Mouse (Mus musculus): ENCODE results near the gene Mrpl20. TPM values are rescaled to one million over a fixed set of nuclear protein-coding genes. Genes with fewer than 3 reads are reported as not detected.
A peak's percentile ranks its signal among the peaks of the same experiment; 100 is the strongest.

The Mrpl20 gene
- polyA plus RNA-seq, 1 experiment from 2014 or later: 195 TPM

- WGBS: 43% methylated on average over 8 of the region's 8 CpGs
- Histone ChIP-seq H3K4me3 (replicated peaks) (no peak overlapping the region), H3K27me3 (replicated peaks) (no peaks in the 10 kb centered on the region), H3K27ac (peak overlapping the region; percentile 96), H3K9me3 (no peaks in the 10 kb centered on the region), H3K4me1 (peaks cover 48% of the 10 kb centered on the region), H3K36me3 (0 out of 2 replicates have a peak, but pooled peaks cover 3% of the 10 kb centered on the region), H3K9ac (no peak overlapping the region), H3K4me2 (peak overlapping the region; percentile 88)
- ATAC-seq (ENCODE audit: insufficient read depth, low FRiP score, low read depth): no peak
Measured at GRCm38 (mm10) chr4:155838187-155839153, 35.8 kb downstream of the Mrpl20 start.

DNA sequence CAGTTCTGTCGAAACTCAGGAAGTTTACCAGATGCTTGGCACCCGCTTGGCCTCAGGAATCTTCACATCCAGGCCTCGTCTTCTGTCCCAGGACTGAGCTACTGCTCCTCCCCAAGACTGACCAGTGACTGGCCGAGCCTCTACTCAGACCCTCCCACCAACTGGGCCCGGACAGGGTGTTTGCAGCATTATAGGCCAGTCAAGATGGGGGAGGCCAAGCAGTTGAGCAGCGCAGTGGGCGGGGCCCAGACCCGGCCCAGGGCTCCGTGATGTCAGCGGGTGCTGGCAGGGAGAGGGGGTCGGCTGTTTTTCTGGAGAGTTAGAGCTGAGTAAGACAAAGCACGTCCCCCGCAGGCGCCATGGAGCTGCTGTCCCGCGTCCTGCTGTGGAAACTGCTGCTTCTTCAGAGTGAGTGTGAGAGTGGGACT lies 36.8 kb downstream of the Mrpl20 start, which contains the start of gene Mxra8:
Mxra8 (plus strand) TSS at position 198 of the 428 bp plus-strand sequence.
- H3K27me3 ChIP-seq (replicated peaks): no peaks in the 10 kb centered on the region
- peaks cover 40% of the 10 kb centered on the region for H3K4me1 ChIP-seq
- ATAC-seq (ENCODE audit: insufficient read depth, low FRiP score, low read depth): peak; percentile 85
- peak within 1 kb of the TSS; percentile 88 for H3K4me2 ChIP-seq
- WGBS: 4% methylated on average over 16 of the region's 16 CpGs
- peak within 1 kb of the TSS; percentile 96 for H3K27ac ChIP-seq
- peak within 1 kb of the TSS; percentile 54 for H3K4me3 ChIP-seq (replicated peaks)
- H3K36me3 ChIP-seq: 0 out of 2 replicates have a peak, but pooled peaks cover 3% of the 10 kb centered on the region
- H3K9ac ChIP-seq: peak within 1 kb of the TSS; percentile 42
- no peaks in the 10 kb centered on the region for H3K9me3 ChIP-seq

- ATAC-seq (ENCODE audit: insufficient read depth, low FRiP score, low read depth): no peak
- Histone ChIP-seq H3K4me1 (peaks cover 40% of the 10 kb centered on the region), H3K27me3 (replicated peaks) (no peaks in the 10 kb centered on the region), H3K9ac (peak overlapping the region; percentile 42), H3K4me3 (replicated peaks) (peak overlapping the region; percentile 54), H3K4me2 (peak overlapping the region; percentile 88), H3K9me3 (no peaks in the 10 kb centered on the region), H3K27ac (peak overlapping the region; percentile 96), H3K36me3 (0 out of 2 replicates have a peak, but pooled peaks cover 3% of the 10 kb centered on the region)
- 9% methylated on average over 8 of the region's 8 CpGs for WGBS
Measured at GRCm38 (mm10) chr4:155840076-155841002, 37.7 kb downstream of the Mrpl20 start.

- no peaks in the 10 kb centered on the region for H3K27me3 ChIP-seq (replicated peaks)
- peak overlapping the region; percentile 54 for H3K4me3 ChIP-seq (replicated peaks)
- peak overlapping the region; percentile 88 for H3K4me2 ChIP-seq
- H3K36me3 ChIP-seq: 0 out of 2 replicates have a peak, but pooled peaks cover 3% of the 10 kb centered on the region
- H3K4me1 ChIP-seq: peaks cover 40% of the 10 kb centered on the region
- peak; percentile 68 for ATAC-seq (ENCODE audit: insufficient read depth, low FRiP score, low read depth)
- peak overlapping the region; percentile 96; the same call in 1 of the 2 replicates for H3K27ac ChIP-seq
- H3K9ac ChIP-seq: peak overlapping the region; percentile 42
- H3K9me3 ChIP-seq: no peaks in the 10 kb centered on the region
- WGBS: under 1% methylated on average over 32 of the region's 32 CpGs
Measured at GRCm38 (mm10) chr4:155841003-155841454, 38.4 kb downstream of the Mrpl20 start.

- Histone ChIP-seq H3K9me3 (no peaks in the 10 kb centered on the region), H3K4me3 (replicated peaks) (peak overlapping the region; percentile 54), H3K4me1 (peaks cover 45% of the 10 kb centered on the region), H3K27me3 (replicated peaks) (no peaks in the 10 kb centered on the region), H3K27ac (no peak overlapping the region), H3K9ac (no peak overlapping the region), H3K36me3 (0 out of 2 replicates have a peak, but pooled peaks cover 3% of the 10 kb centered on the region), H3K4me2 (peak overlapping the region; percentile 88)
- WGBS: 42% methylated on average over 38 of the region's 38 CpGs
- no peak for ATAC-seq (ENCODE audit: insufficient read depth, low FRiP score, low read depth)
Measured at GRCm38 (mm10) chr4:155841651-155842270, 39.1 kb downstream of the Mrpl20 start.

DNA sequence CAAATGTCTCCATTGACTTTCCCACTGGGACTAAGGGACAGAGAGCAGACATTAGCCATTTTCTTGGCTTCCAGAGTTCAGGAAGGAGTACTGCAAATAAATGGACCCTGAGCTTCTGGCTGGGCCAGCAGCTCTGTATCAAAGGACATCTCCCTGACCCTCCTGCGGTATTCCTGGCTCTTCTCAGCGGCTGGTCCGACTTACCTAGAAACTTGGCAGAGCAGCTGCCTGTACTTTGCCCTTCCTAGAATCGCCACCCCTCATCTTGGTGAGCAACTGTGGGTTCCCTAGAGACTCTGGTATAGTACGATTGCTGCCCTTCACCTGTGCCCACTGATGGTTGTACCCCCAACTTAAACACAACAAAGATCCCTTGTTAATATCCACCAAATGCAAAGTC lies 40.6 kb downstream of the Mrpl20 start:
- Histone ChIP-seq H3K9me3 (no peaks in the 10 kb centered on the region), H3K4me3 (replicated peaks) (no peak overlapping the region), H3K9ac (no peak overlapping the region), H3K27ac (no peak overlapping the region), H3K36me3 (0 out of 2 replicates have a peak, but pooled peaks cover 3% of the 10 kb centered on the region), H3K4me2 (no peak overlapping the region), H3K4me1 (peaks cover 41% of the 10 kb centered on the region), H3K27me3 (replicated peaks) (no peaks in the 10 kb centered on the region)
- no peak for ATAC-seq (ENCODE audit: insufficient read depth, low FRiP score, low read depth)
- 95% methylated on average over 5 of the region's 5 CpGs for WGBS

DNA sequence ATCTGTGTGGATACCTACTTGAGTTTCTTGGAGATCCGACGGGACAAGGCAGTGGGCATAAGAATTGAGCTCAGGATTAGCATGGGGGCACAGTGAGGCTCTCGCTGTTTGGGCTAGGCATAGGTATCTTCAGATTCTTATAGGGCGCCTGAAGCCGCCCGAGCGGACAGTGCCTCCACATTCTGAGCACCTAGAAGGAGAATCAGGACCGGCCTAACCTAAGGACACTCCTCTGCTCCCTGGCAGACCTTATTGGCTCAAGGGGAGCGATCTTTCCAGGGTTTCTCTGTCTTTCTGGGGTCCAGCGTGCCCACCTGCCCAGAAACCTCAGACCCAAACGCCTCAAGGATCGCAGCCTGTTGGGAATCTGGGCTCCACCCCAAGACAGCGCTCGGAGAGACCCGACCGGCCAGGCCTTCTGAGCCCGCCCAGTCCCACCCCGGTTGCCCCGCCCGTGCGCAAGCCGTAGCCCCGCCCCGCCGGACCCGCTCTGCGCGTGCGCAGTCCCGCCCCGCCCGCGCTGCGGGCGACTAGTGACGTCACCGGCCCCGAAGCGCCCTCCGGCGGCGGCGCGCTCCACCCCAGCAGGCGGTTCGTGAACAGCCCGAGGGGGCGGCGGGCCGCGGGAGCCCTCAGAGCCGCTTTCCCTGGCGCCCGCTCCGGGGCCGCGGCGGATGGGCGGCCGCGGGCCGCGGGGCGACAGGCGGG lies 44.3 kb downstream of the Mrpl20 start, which contains the start of gene Dvl1:
Dvl1 (plus strand) TSS at position 532 of the 708 bp plus-strand sequence.
- Histone ChIP-seq H3K4me2 (peak within 1 kb of the TSS; percentile 95), H3K27ac (peak within 1 kb of the TSS; percentile 77), H3K9me3 (no peaks in the 10 kb centered on the region), H3K9ac (peak within 1 kb of the TSS; percentile 86), H3K4me3 (replicated peaks) (peak within 1 kb of the TSS; percentile 66), H3K36me3 (0 out of 2 replicates have a peak, but pooled peaks cover 3% of the 10 kb centered on the region), H3K27me3 (replicated peaks) (no peaks in the 10 kb centered on the region), H3K4me1 (peaks cover 26% of the 10 kb centered on the region)
- peak; percentile 91 for ATAC-seq (ENCODE audit: insufficient read depth, low FRiP score, low read depth)
- 3% methylated on average over 56 of the region's 65 CpGs for WGBS

DNA sequence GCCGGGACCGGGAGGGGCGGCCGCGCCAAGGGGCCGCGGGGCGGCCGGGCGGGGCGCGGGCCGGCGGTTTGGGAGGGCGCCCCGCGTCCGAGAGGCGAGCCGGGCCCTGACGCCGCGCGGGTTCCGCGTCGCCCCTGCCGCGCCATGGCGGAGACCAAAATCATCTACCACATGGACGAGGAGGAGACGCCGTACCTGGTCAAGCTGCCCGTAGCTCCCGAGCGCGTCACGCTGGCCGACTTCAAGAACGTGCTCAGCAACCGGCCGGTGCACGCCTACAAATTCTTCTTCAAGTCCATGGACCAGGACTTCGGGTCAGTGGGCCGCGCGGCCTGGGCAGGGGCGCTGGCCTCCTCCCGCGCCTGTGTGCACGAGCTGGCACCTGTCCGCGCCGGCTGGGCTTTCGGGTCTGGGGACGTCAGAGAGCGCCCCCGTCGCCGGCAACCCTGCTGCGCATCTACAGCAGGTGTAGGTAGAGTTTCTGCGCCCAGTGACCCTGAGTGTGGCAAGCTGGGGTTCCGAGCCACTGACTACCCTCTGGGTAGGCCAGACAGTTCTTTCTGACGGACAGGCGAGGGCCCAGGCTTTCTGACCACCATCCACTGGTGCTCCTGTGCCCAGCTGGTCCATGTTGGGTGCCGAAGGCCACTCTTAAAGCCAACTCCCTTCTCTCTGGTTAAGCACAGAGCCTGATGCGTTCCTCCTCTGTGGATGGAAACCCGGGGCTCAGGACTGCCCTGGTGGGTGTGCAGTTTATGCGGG lies 45.1 kb downstream of the Mrpl20 start:
- under 1% methylated on average over 68 of the region's 69 CpGs for WGBS

DNA sequence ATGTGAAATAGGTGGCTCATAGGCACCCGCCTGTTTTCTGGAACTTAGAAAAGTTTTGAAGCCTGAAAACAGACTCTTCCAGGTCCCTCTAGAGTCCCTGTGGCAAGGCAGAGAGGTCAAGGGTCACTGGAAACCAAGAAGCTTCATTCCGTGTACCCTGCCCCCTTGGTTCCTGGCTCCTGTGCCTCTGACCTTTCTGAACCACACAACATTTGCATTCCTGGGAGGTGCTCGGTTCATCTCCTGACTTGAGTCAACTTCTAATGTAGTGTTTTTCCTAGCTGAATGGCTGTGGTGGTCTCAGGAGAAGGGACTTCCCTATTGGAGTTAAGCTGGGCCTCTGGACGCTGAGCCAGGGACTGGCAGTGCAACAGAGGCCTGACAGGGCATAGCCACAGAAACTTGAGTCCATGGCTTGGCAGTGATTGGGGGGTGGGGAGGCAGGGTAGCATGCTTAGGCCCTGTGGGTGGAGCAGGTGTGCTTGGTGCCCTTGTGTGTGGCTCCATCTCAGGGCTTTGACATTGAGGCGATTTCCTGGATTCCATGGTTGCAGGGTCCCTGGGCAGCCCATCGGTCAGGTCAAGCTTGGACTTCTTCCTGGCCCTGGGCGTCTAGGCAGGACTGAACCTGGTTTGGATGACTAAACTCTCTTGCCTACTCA lies 45.9 kb downstream of the Mrpl20 start:
- H3K27me3 ChIP-seq (replicated peaks): no peaks in the 10 kb centered on the region
- no peaks in the 10 kb centered on the region for H3K9me3 ChIP-seq
- no peaks in the 10 kb centered on the region for H3K36me3 ChIP-seq
- no peak for ATAC-seq (ENCODE audit: insufficient read depth, low FRiP score, low read depth)
- peak overlapping the region; percentile 86; the same call in 1 of the 2 replicates for H3K9ac ChIP-seq
- WGBS: 65% methylated on average over 7 of the region's 7 CpGs
- peak overlapping the region; percentile 66 for H3K4me3 ChIP-seq (replicated peaks)
- no peak overlapping the region for H3K27ac ChIP-seq
- H3K4me2 ChIP-seq: peak overlapping the region; percentile 95
- H3K4me1 ChIP-seq: peaks cover 26% of the 10 kb centered on the region

More for the DNA sequence above, 45.1 kb downstream of the Mrpl20 start:
- ATAC-seq (ENCODE audit: insufficient read depth, low FRiP score, low read depth): peak; percentile 23
- Histone ChIP-seq H3K4me1 (peaks cover 26% of the 10 kb centered on the region), H3K9ac (peak overlapping the region; percentile 86), H3K36me3 (no peaks in the 10 kb centered on the region), H3K27ac (peak overlapping the region; percentile 59; the same call in 1 of the 2 replicates), H3K27me3 (replicated peaks) (no peaks in the 10 kb centered on the region), H3K9me3 (no peaks in the 10 kb centered on the region), H3K4me2 (peak overlapping the region; percentile 95), H3K4me3 (replicated peaks) (peak overlapping the region; percentile 66)
